Mouse (Mus musculus): ENCODE data around the gene Gm45785.
"Not testable (repeated sequence)": the region's sequence is repeated elsewhere in the genome, so short reads cannot be mapped to it uniquely, and the experiment has no call there.

The Gm45785 gene

GRCm38 (mm10) chr7:140855860-140856784, at the start of gene Gm45785:
Gene Gm45785 (minus strand): TSS chr7:140856331.
- peak; percentile 91 for DNase-seq (ENCODE audit: low spot score)

GRCm38 (mm10) chr7:140905642-140906081, 49.5 kb upstream of the Gm45785 start:
- no peak for DNase-seq (ENCODE audit: low spot score)

GRCm38 (mm10) chr7:140903212-140903611, 47.1 kb upstream of the Gm45785 start:
- peak; percentile 78 for DNase-seq (ENCODE audit: low spot score)

GRCm38 (mm10) chr7:140902036-140902875, 46.1 kb upstream of the Gm45785 start:
- peak; percentile 89 for DNase-seq (ENCODE audit: low spot score)

GRCm38 (mm10) chr7:140900220-140900619, 44.1 kb upstream of the Gm45785 start, which contains the start of gene Cox8b:
Gene Cox8b (minus strand): TSS chr7:140900446.
- peak; percentile 29 for DNase-seq (ENCODE audit: low spot score)

- DNase-seq (ENCODE audit: low spot score), result peak; percentile 73
Observed at GRCm38 (mm10) chr7:140899121-140899520, 43.0 kb upstream of the Gm45785 start.

GRCm38 (mm10) chr7:140897863-140898262, 41.7 kb upstream of the Gm45785 start:
- no peak for DNase-seq (ENCODE audit: low spot score)

- no peak for DNase-seq (ENCODE audit: low spot score)
Observed at GRCm38 (mm10) chr7:140894611-140895010, 38.5 kb upstream of the Gm45785 start.

GRCm38 (mm10) chr7:140894031-140894430, 37.9 kb upstream of the Gm45785 start:
- DNase-seq (ENCODE audit: low spot score), result no peak

- DNase-seq (ENCODE audit: low spot score), result not testable (repeated sequence)
Observed at GRCm38 (mm10) chr7:140890636-140891035, 34.5 kb upstream of the Gm45785 start.

GRCm38 (mm10) chr7:140882469-140882803, 26.3 kb upstream of the Gm45785 start:
- no peak for DNase-seq (ENCODE audit: low spot score)

GRCm38 (mm10) chr7:140881696-140882468, 25.8 kb upstream of the Gm45785 start, which contains the start of the genes Psmd13 and Sirt3:
Gene Psmd13 (plus strand): TSS chr7:140881968.
Gene Sirt3 (minus strand): TSS chr7:140882309.
- peak; percentile 92 for DNase-seq (ENCODE audit: low spot score)

GRCm38 (mm10) chr7:140880865-140881515, 24.9 kb upstream of the Gm45785 start:
- DNase-seq (ENCODE audit: low spot score), result no peak

GRCm38 (mm10) chr7:140880419-140880818, 24.3 kb upstream of the Gm45785 start:
- DNase-seq (ENCODE audit: low spot score), result no peak

- DNase-seq (ENCODE audit: low spot score), result no peak
Observed at GRCm38 (mm10) chr7:140879355-140879754, 23.2 kb upstream of the Gm45785 start.

- DNase-seq (ENCODE audit: low spot score), result no peak
Observed at GRCm38 (mm10) chr7:140877364-140877763, 21.2 kb upstream of the Gm45785 start.

- no peak for DNase-seq (ENCODE audit: low spot score)
Observed at GRCm38 (mm10) chr7:140874224-140874623, 18.1 kb upstream of the Gm45785 start.

- DNase-seq (ENCODE audit: low spot score), result no peak
Observed at GRCm38 (mm10) chr7:140864761-140865160, 8.6 kb upstream of the Gm45785 start.

- DNase-seq (ENCODE audit: low spot score), result no peak
Observed at GRCm38 (mm10) chr7:140860728-140861127, 4.6 kb upstream of the Gm45785 start.

- no peak for DNase-seq (ENCODE audit: low spot score)
Observed at GRCm38 (mm10) chr7:140859997-140860396, 3.9 kb upstream of the Gm45785 start.

- no peak for DNase-seq (ENCODE audit: low spot score)
Observed at GRCm38 (mm10) chr7:140858746-140859145, 2.6 kb upstream of the Gm45785 start.

All from adipocyte (in vitro differentiated cells).